Mouse (Mus musculus) embryonic stem cell, embryonic (primary cell): ENCODE results near the gene Scgb3a1.

Source experiments
- CTCF ChIA-PET, 4 experiments: fragments of 300-600 bp in 2 of 4; fragments of 350-600 bp in 2 of 4; sonication (Branson Sonifier 250); formaldehyde crosslinking; loops; one replicate each; lab custom pipeline; 2022; ENCODE audit warnings: inconsistent platforms in 2 of 4; lab: Charles Lee
- POLR2A ChIA-PET, 4 experiments: fragments of 300-600 bp in 2 of 4; fragments of 350-600 bp in 2 of 4; sonication (Branson Sonifier 250); formaldehyde crosslinking; loops; one replicate each; lab custom pipeline; 2022; ENCODE audit warnings: antibody characterized with exemption in 4 of 4, inconsistent platforms in 1 of 4; lab: Charles Lee

The Scgb3a1 gene

DNA sequence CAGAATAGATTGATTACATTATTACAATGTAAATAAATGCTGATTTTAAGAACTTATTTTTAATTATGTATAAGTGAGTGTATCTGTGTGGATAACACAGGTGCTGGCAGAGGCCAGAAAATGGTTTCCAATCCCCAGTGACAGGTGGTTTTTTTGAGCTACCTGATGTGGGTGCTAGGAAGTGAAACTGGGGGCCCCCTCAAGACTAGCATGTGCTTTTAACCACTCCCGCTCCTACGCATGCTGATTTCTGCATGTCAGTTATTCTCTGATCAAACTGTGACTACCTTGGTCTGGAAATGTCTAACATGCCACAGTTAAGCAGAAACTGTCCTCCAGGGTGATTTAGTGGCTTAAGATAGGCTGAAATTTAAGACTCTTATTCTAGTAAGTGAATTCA lies 33.1 kb downstream of the Scgb3a1 start:
- POLR2A ChIA-PET = interaction anchor here in 1 of 4 experiments (1.0 to 3.3 kb wide), 3 partner anchors 8 to 681 kb away, joined by 3 to 22 read pairs (median 5); no protein-coding TSS in a partner anchor
- CTCF ChIA-PET = no interaction called here

DNA sequence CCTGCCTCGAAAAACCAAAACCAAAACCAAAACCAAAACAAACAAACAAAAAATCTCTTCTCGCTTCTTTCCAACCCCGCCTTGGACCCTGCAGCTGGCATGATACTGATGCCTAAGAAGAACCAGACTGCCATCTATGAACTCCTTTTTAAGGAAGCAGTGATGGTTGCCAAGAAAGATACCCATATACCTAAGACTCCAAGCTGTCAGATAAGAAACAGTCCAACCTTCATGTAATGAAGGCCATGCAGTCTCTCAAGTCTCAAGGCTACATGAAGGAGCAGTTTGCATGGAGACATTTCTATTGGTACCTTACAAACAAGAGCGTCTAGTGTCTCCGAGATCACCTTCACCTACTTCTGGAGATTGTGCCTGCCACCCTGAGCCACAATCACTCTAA lies 34.4 kb downstream of the Scgb3a1 start:
- ChIA-PET CTCF (no interaction called here), POLR2A (interaction anchor here in 1 of 4 experiments (2.8 kb wide), 1 partner anchor 12 kb away, joined by 9 read pairs; no protein-coding TSS in a partner anchor)

DNA sequence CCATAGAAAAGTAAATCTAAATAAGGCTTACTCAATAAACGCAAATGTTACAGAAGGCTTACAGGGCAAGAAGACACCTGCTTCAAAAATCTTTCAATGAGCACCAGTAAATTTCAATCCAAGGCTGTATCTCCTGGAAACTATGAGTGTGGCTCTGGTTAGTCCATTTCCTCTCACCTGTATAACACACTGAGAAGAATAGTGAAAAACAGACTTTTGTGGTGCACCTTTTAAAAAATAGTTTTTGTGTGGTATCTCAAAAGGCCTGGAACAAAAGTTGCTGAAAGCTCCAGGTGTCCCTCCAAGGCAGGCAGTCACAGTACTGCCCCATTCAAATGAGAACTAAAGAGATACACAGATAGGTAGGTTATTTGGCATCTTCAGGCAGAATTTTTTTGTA lies 35.7 kb downstream of the Scgb3a1 start:
- CTCF ChIA-PET = interaction anchor here in 1 of 4 experiments (0.6 kb wide), 1 partner anchor 24 kb away, joined by 5 read pairs; no protein-coding TSS in a partner anchor
- POLR2A ChIA-PET = interaction anchor here in 1 of 4 experiments (1.3 to 2.8 kb wide), 4 partner anchors 10 to 33 kb away, joined by 3 to 9 read pairs (median 4); no protein-coding TSS in a partner anchor

DNA sequence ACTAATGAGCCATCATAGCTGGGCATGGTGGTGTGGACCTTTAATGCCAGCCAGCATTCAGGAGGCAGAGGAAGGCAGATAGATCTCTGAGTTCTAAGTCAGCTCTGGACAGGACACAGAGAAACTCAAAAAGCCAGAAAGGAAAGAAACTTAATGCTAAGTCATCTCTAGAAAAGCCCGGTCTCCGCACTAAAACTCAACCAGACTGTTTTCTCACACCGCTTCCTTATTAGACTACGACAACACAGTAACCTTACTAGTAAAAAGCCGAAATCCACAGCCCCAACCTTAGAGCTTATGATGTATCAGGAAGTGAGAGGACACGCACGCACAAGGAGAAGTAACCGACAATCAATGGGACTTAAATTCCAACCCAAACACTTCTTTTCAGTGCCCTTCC lies 38.6 kb downstream of the Scgb3a1 start:
- ChIA-PET POLR2A (interaction anchor here in 2 of 4 experiments (0.7 to 5.6 kb wide), 7 partner anchors 8 to 407 kb away, joined by 3 to 41 read pairs (median 3); partner anchors contain the start of gene Cnot6 (in 2 of the 2)), CTCF (interaction anchor here in 2 of 4 experiments (0.6 to 1.3 kb wide), 2 partner anchors 70 to 144 kb away, joined by 3 read pairs; no protein-coding TSS in a partner anchor)

DNA sequence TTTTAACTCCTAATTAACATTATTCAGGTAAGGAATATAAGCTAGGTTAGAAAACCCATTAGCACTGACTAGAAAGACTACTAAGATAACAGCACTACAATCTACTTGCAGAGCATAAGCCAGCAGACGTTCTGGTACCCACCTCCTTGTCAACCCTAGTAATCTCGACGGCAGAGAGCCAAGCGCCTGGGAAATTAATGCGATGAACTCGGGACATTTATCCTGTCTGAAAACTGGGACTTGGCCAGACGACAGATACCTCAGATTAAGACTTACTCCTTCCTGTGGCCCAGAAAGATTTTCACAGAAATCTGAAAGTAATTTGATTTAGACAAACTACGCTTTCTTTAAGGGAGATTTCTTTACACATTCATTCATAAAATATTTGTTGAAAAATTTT lies 41.4 kb downstream of the Scgb3a1 start:
- ChIA-PET POLR2A (interaction anchor here in 2 of 4 experiments (0.9 to 5.6 kb wide), 13 partner anchors 8 to 588 kb away, joined by 3 to 41 read pairs (median 3); partner anchors contain the start of genes Cnot6 (in 1 of the 2) and Mrnip (in 1 of the 2)), CTCF (no interaction called here)

DNA sequence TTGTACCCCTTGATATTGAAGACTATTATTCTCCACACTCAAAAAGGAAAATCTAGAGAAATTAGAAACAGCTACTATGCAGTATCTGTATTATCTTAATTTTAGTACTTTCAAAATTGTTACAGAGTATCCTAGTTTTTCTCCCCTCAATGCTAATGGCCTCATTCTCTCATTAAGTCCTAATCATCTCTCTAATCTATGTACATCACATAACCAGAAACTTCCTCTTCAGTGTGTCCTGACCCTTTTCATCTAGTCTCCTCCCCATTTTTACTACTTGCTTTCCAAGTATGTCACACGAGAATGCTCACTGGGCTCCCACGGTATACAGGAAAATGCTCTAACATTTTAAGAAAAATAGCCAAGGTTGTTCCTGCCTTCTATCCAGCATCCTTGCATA lies 44.4 kb downstream of the Scgb3a1 start:
- CTCF ChIA-PET = interaction anchor here in 1 of 4 experiments (0.6 kb wide), 1 partner anchor 117 kb away, joined by 4 read pairs; no protein-coding TSS in a partner anchor
- POLR2A ChIA-PET = interaction anchor here in 2 of 4 experiments (1.0 to 1.6 kb wide), 4 partner anchors 14 to 94 kb away, joined by 3 to 5 read pairs (median 4); no protein-coding TSS in a partner anchor

DNA sequence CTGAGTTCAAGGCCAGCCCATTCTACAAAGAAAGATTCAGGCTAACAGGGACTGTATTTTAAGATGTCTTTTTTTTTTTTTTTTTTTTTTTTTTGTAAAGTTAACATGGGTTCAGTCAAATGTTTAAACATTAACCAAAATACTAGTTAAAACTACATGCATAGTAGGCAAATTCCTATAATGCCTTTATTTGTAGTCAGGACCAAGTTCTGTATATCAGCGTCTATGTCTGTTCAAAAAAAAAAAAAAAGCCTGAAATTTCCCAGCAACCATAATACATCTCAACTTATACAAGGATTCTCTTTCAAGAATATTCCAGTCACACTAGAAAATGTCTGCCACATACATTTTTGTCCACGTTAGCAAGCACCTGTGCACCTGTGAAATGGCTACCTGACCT lies 47.3 kb downstream of the Scgb3a1 start:
- POLR2A ChIA-PET = interaction anchor here in 2 of 4 experiments (0.8 to 1.7 kb wide), 5 partner anchors 9 to 58 kb away, joined by 3 to 6 read pairs (median 3); no protein-coding TSS in a partner anchor

GRCm38 (mm10) chr11:49711981-49712554 lies 48.7 kb downstream of the Scgb3a1 start:
- ChIA-PET POLR2A (interaction anchor here in 3 of 4 experiments (0.5 to 3.8 kb wide), 24 partner anchors 9 to 1852 kb away, joined by 3 to 41 read pairs (median 4); partner anchors contain the start of genes Gfpt2 (in 1 of the 3) and Hnrnph1 (in 1 of the 3)), CTCF (interaction anchor here in 2 of 4 experiments (0.6 to 1.6 kb wide), 3 partner anchors 39 to 277 kb away, joined by 4 to 7 read pairs (median 4); partner anchors contain the start of gene Mapk9 (in 1 of the 2))

More for the DNA sequence above, 47.3 kb downstream of the Scgb3a1 start:
- CTCF ChIA-PET = interaction anchor here in 1 of 4 experiments (0.7 kb wide), 1 partner anchor 56 kb away, joined by 14 read pairs; no protein-coding TSS in a partner anchor

- CTCF ChIA-PET = interaction anchor here in 3 of 4 experiments (0.6 to 1.6 kb wide), 4 partner anchors 61 to 1767 kb away, joined by 3 to 7 read pairs (median 4); partner anchors contain the start of gene Mapk9 (in 1 of the 3)
- POLR2A ChIA-PET = interaction anchor here (0.6 to 3.8 kb wide), 48 partner anchors 9 to 1367 kb away, joined by 3 to 41 read pairs (median 4); partner anchors contain the start of genes Gfpt2 (in 2 of the 4), Hnrnph1 (in 1 of the 4), Mapk9 (in 1 of the 4) and Scgb3a1 (in 1 of the 4)
Observed at GRCm38 (mm10) chr11:49712555-49713335, 49.3 kb downstream of the Scgb3a1 start, which contains the start of gene Cnot6. Gene Cnot6 (minus strand): TSS chr11:49712723.

GRCm38 (mm10) chr11:49713336-49714334 lies 50.2 kb downstream of the Scgb3a1 start:
- POLR2A ChIA-PET = interaction anchor here (0.6 to 3.8 kb wide), 49 partner anchors 8 to 1367 kb away, joined by 3 to 41 read pairs (median 4); partner anchors contain the start of genes Gfpt2 (in 2 of the 4), Hnrnph1 (in 1 of the 4), Mapk9 (in 1 of the 4) and Scgb3a1 (in 1 of the 4)
- CTCF ChIA-PET = interaction anchor here (0.6 to 1.6 kb wide), 7 partner anchors 14 to 1768 kb away, joined by 3 to 7 read pairs (median 3); partner anchors contain the start of gene Mapk9 (in 1 of the 4)
